Mouse (Mus musculus): ENCODE results near the gene Crbn. TPM values are rescaled to one million over a fixed set of nuclear protein-coding genes. Genes with fewer than 3 reads are reported as not detected.

The Crbn gene
- polyA plus RNA-seq, 1 experiment from 2014 or later, result 64.5 TPM

DNA sequence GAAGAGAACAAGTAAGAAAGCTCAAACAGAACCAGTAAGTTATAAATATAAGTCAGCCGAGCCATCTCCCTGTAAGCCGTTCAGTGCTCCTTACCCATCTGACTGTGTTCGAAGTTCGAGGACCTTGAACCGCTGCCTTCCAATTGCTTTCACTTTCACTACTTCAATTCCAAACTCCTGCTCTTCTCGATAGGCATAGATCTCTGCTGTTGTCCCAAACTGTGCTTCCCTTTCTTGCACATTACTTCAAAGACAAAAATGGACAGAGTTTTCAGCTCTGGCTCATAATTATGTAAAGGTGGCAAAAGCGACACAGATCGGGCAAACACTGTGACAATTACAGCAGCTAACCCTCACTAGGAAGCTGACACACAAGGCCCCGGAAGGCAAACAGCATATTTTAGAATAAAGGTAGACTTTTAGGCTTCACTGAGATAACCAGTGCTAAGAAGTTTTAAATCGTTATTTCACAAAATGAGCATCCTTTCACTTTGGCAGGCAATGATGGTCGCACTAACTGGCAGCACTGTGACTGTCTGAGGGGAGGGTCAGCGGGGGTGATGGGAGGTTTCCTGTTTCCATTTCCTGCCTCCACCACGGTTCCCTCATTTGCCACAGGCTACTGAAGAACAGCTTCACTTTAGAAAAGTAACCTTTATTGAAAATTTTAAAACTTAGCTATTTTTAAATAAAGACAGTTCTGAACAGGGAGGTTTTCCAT, 5.6 kb downstream of the Crbn start:
- Histone ChIP-seq H3K4me2 (no peak overlapping the region), H3K9ac (replicated peaks) (no peak overlapping the region), H3K9me3 (replicated peaks) (no peaks in the 10 kb centered on the region), H3K4me3 (replicated peaks) (no peak overlapping the region), H3K4me1 (peaks cover 11% of the 10 kb centered on the region), H3K36me3 (peaks cover 35% of the 10 kb centered on the region), H3K27ac (replicated peaks) (no peak overlapping the region), H3K27me3 (replicated peaks) (no peaks in the 10 kb centered on the region)
- ATAC-seq (ENCODE audit: low FRiP score), result no peak
- 92% methylated on average over 13 of the region's 13 CpGs for WGBS

DNA sequence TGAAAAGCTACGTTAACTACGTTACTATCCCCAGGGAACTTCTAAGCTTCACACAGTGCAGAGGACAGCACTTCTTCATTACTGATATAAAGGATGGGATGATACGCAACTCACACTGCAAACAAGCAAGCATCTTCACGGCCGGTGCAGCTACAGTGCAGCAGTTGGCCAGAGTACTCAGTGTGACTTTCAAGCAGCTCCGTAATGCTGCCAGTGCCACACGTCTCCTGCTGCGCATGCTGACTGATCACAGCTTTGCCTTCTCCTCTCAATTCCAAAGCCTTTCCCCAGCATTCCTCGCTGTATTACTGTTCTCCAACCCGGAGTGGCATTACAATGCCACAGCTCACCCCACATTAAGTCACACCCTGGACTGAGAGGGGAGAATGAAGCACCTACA, 6.3 kb downstream of the Crbn start:
- no peaks in the 10 kb centered on the region for H3K9me3 ChIP-seq (replicated peaks)
- H3K4me3 ChIP-seq (replicated peaks), result no peak overlapping the region
- peaks cover 5% of the 10 kb centered on the region for H3K4me1 ChIP-seq
- H3K4me2 ChIP-seq, result no peak overlapping the region
- H3K36me3 ChIP-seq, result peaks cover 35% of the 10 kb centered on the region
- no peak for ATAC-seq (ENCODE audit: low FRiP score)
- WGBS, result 93% methylated on average over 10 of the region's 10 CpGs
- no peak overlapping the region for H3K9ac ChIP-seq (replicated peaks)
- no peak overlapping the region for H3K27ac ChIP-seq (replicated peaks)
- H3K27me3 ChIP-seq (replicated peaks), result no peaks in the 10 kb centered on the region

DNA sequence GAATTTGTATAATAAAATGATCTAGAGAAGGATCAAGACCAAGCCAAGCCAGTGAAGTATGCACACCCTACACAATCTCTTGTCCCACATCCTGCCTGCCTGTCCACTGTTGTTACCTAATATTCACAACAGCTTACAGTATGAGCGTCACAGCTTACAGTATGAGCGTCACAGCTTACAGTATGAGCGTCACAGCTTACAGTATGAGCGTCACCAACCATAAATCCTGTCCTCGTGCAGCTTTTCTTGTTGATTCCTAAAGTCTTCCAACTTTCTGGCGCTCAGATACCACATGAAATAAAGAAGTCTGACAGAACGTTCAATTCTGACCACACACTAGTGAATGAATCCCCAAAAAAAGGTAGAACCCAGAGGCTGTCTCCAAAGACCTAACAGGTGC, 6.8 kb downstream of the Crbn start:
- H3K9me3 ChIP-seq (replicated peaks), result no peaks in the 10 kb centered on the region
- H3K9ac ChIP-seq (replicated peaks), result no peak overlapping the region
- no peak overlapping the region for H3K4me2 ChIP-seq
- H3K36me3 ChIP-seq, result peaks cover 35% of the 10 kb centered on the region
- ATAC-seq (ENCODE audit: low FRiP score), result no peak
- no peak overlapping the region for H3K4me3 ChIP-seq (replicated peaks)
- H3K27me3 ChIP-seq (replicated peaks), result no peaks in the 10 kb centered on the region
- no peaks in the 10 kb centered on the region; the same call in 1 of the 2 replicates for H3K4me1 ChIP-seq
- H3K27ac ChIP-seq (replicated peaks), result no peak overlapping the region
- WGBS, result 96% methylated on average over 7 of the region's 7 CpGs

DNA sequence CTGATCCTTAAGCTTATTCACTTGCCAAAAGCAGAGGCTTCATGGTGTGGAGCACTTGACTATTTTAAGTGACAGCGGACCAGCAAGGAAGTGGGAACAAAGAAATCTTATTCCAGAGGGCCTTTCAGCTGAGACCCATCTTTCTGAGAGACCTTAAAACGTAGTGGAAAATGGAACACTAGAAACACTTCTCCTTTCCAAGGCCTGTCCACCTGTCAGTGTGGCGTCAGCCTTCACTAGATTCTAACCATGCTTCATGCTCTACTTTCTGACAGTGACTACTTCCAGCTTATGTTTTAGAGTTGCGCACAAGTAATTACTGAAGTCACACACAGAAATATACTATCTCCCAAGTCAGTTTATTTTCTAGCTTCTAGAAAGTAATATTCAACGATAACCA, 7.4 kb downstream of the Crbn start:
- no peaks in the 10 kb centered on the region for H3K4me1 ChIP-seq
- WGBS, result 96% methylated on average over 5 of the region's 5 CpGs
- H3K4me3 ChIP-seq (replicated peaks), result no peak overlapping the region
- no peak for ATAC-seq (ENCODE audit: low FRiP score)
- H3K9ac ChIP-seq (replicated peaks), result no peak overlapping the region
- peaks cover 38% of the 10 kb centered on the region for H3K36me3 ChIP-seq
- H3K4me2 ChIP-seq, result no peak overlapping the region
- no peak overlapping the region for H3K27ac ChIP-seq (replicated peaks)
- no peaks in the 10 kb centered on the region for H3K9me3 ChIP-seq (replicated peaks)
- H3K27me3 ChIP-seq (replicated peaks), result no peaks in the 10 kb centered on the region

DNA sequence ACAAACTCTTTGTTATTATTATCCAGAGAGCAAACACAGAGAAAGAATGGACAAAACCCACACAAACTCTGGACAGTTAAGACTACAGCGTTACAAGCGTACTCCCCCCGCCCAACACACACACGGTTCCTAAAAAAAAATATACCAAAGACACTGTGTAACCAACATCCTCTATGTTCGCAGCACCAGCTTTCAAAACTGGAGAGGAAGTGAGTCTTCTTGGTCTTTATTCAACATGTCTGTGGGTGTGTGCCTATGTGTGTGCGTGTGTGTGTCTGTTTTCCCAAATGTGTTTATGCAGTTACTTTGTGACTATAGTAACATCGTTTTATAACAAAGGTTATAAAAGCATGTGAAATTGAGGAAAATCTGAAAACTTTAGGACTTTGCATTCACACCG, 8.4 kb downstream of the Crbn start:
- Histone ChIP-seq H3K9ac (replicated peaks) (no peak overlapping the region), H3K4me3 (replicated peaks) (no peak overlapping the region), H3K4me2 (no peak overlapping the region), H3K9me3 (replicated peaks) (no peaks in the 10 kb centered on the region), H3K4me1 (no peaks in the 10 kb centered on the region), H3K27ac (replicated peaks) (no peak overlapping the region), H3K36me3 (peaks cover 44% of the 10 kb centered on the region), H3K27me3 (replicated peaks) (no peaks in the 10 kb centered on the region)
- WGBS, result 91% methylated on average over 8 of the region's 8 CpGs
- ATAC-seq (ENCODE audit: low FRiP score), result no peak

DNA sequence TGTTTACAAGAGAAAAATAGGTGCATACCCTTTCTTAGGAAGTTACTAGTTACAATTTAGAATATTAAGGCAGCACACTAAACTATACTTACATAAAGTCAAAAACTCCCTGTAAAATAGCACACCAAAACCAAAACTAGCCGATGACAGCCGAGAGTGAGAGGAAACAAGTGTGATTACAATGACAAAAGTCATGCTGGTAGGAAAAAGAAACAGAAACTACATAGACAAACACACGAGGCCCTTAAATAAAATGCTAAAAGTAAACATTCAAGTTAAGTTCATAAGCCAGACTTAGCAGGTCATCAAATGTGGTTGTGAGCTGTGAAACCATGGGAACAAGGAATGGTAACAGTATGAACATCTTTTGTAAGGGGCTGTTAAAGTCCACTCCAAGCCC, 12.7 kb downstream of the Crbn start:
- H3K36me3 ChIP-seq, result peaks cover 28% of the 10 kb centered on the region
- WGBS, result 95% methylated on average over 3 of the region's 3 CpGs
- ATAC-seq (ENCODE audit: low FRiP score), result no peak

DNA sequence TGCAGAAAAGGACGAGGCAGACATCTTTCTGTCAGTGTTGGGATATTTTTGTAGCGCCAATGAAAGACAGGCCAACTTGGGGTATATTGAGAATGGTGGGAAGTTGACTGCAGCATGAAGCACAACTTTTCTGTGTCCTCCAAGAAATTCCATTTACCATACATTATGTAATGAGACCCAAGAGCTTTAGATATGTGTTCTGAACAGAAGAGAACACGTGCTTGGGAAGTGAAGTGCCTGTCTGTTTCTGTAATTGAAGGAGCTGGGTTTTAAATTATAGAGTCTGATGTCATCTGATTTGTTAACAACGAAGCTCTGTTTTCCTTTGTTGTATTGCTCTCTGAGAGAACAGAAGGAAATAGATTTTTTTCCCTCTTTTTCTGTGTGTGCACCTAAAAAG, 29.8 kb downstream of the Crbn start:
- Histone ChIP-seq H3K4me1 (peaks cover 13% of the 10 kb centered on the region), H3K9ac (replicated peaks) (peak overlapping the region; percentile 63), H3K4me2 (peak overlapping the region; percentile 96), H3K27ac (replicated peaks) (no peak overlapping the region), H3K27me3 (replicated peaks) (no peaks in the 10 kb centered on the region; the same call in 1 of the 2 replicates), H3K4me3 (replicated peaks) (peak overlapping the region; percentile 90), H3K36me3 (peaks cover 11% of the 10 kb centered on the region), H3K9me3 (replicated peaks) (no peaks in the 10 kb centered on the region)
- WGBS, result 51% methylated on average over 4 of the region's 4 CpGs
- no peak for ATAC-seq (ENCODE audit: low FRiP score)

More for the DNA sequence above, 12.7 kb downstream of the Crbn start:
- H3K27me3 ChIP-seq (replicated peaks), result no peaks in the 10 kb centered on the region
- no peak overlapping the region for H3K9ac ChIP-seq (replicated peaks)
- no peaks in the 10 kb centered on the region for H3K4me1 ChIP-seq
- H3K9me3 ChIP-seq (replicated peaks), result no peaks in the 10 kb centered on the region
- no peak overlapping the region for H3K4me2 ChIP-seq
- no peak overlapping the region for H3K27ac ChIP-seq (replicated peaks)
- H3K4me3 ChIP-seq (replicated peaks), result no peak overlapping the region

DNA sequence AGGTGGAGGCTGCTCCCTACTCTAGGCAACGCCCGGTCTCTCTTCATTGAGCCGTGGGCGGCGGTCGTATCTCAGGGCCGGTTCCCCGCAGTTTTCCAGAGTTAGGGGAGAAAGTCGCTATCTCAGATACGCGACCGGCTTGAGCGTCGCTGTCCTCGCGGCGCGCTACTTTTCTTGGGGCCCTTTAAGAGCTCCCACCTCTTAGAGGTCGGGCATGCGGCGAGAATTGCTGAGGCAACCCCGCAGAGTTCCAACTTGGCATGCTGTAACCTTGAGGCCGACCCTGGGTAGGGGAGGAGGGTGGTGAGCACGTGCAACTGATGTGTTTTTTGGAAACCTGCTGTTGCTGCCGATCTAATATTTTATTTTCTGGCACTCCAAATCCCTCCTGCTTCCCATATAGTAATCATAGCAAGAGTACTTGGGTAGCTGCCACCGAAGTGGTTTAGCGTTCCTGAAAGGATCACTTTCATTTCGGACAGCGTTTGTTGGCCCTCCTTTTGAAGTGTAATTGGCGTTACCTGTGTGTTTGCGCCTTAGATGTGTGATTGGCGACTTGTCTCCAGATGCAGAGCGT, 30.5 kb downstream of the Crbn start:
- peaks cover 10% of the 10 kb centered on the region for H3K36me3 ChIP-seq
- no peaks in the 10 kb centered on the region for H3K9me3 ChIP-seq (replicated peaks)
- H3K4me1 ChIP-seq, result peaks cover 13% of the 10 kb centered on the region
- H3K27ac ChIP-seq (replicated peaks), result peak overlapping the region; percentile 66
- WGBS, result 1% methylated on average over 33 of the region's 33 CpGs
- no peaks in the 10 kb centered on the region; the same call in 1 of the 2 replicates for H3K27me3 ChIP-seq (replicated peaks)
- peak; percentile 85 for ATAC-seq (ENCODE audit: low FRiP score)
- peak overlapping the region; percentile 90 for H3K4me3 ChIP-seq (replicated peaks)
- H3K9ac ChIP-seq (replicated peaks), result peak overlapping the region; percentile 63
- H3K4me2 ChIP-seq, result peak overlapping the region; percentile 96

DNA sequence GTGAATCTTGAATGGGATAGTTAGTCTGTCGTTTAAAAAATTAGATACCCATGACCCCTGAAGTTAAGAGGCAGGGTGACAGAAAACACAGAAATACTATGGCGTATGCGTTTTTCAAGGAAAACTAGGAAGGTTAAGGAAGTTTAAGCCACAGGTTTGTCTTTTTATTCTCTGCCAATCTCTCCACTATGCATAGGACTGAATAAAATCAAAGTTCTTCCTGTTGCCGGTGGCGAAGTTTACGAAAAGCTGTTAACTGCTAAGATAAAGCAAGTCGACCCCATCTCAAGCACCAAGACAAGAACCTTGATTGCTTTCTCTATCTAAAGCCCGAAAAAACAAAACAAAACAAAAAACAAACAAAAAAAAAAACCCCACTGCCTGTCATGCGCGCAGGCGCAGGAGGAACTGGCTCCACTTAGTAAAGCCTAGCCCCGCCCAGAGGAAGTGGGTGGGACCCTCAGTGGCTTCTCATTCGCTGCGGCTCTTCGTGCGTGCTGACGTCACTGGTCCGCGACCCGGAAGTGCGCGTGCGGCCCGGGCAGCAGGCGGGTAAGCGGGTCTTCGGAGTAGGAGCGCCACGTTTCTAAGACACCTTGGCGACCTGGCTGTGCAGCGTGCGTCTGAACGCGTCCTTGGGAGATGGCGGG, 31.1 kb downstream of the Crbn start, which contains the start of gene Trnt1:
Trnt1 (plus strand) TSS at position 481 of the 650 bp plus-strand sequence.
- H3K36me3 ChIP-seq, result peaks cover 7% of the 10 kb centered on the region
- peak within 1 kb of the TSS; percentile 66 for H3K27ac ChIP-seq (replicated peaks)
- H3K27me3 ChIP-seq (replicated peaks), result no peaks in the 10 kb centered on the region; the same call in 1 of the 2 replicates
- peak within 1 kb of the TSS; percentile 63 for H3K9ac ChIP-seq (replicated peaks)
- peak within 1 kb of the TSS; percentile 96 for H3K4me2 ChIP-seq
- peak; percentile 99 for ATAC-seq (ENCODE audit: low FRiP score)
- peaks cover 13% of the 10 kb centered on the region for H3K4me1 ChIP-seq
- H3K4me3 ChIP-seq (replicated peaks), result peak within 1 kb of the TSS; percentile 90
- WGBS, result 9% methylated on average over 35 of the region's 35 CpGs
- H3K9me3 ChIP-seq (replicated peaks), result no peaks in the 10 kb centered on the region

DNA sequence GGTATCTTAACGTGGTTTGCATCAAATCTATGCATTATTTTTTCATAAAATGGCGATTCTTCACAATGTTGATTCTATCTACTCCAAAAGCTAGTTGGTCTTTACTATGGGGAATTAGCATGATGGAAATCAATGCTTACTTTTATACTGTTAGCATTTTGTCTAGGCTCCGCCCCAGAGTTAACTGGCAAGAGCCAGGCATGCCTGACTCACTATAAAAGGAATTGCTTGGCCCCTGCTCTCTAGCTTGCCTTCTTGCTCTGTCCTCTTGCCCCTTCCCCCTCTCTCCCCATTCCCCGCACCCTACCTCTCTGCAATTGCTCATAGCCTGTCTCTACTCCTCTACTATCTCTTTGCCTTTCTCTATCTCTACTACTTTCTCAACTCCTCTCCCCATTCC, 33.1 kb downstream of the Crbn start:
- 83% methylated on average over 4 of the region's 4 CpGs for WGBS
- H3K4me2 ChIP-seq, result no peak overlapping the region
- H3K27me3 ChIP-seq (replicated peaks), result no peaks in the 10 kb centered on the region; the same call in 1 of the 2 replicates
- no peak overlapping the region for H3K27ac ChIP-seq (replicated peaks)
- no peak for ATAC-seq (ENCODE audit: low FRiP score)
- peaks cover 13% of the 10 kb centered on the region for H3K4me1 ChIP-seq
- no peaks in the 10 kb centered on the region for H3K9me3 ChIP-seq (replicated peaks)
- no peak overlapping the region for H3K4me3 ChIP-seq (replicated peaks)
- H3K36me3 ChIP-seq, result no peaks in the 10 kb centered on the region
- no peak overlapping the region for H3K9ac ChIP-seq (replicated peaks)

DNA sequence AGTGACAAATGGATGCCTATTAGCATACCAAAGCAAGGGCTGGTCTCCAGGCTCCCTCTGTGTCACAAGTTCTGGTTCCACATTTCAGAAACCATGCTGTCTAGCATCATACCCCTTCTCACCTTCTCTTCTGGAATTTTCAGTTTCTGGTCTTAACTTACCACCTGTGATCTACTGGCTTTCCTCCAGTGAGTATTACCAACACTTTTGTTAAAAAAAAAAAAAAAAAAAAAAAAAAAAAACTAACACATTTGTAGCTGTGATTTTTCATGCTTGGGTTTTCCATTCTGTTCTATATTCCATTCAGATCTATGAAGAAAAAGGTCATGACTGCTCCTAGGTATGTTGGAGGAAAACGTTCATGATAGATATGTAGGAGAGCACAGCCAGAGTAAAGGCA, 34.0 kb downstream of the Crbn start:
- H3K27me3 ChIP-seq (replicated peaks), result no peaks in the 10 kb centered on the region; the same call in 1 of the 2 replicates
- H3K4me3 ChIP-seq (replicated peaks), result no peak overlapping the region
- no peaks in the 10 kb centered on the region for H3K36me3 ChIP-seq
- no peaks in the 10 kb centered on the region for H3K9me3 ChIP-seq (replicated peaks)
- no peak overlapping the region for H3K27ac ChIP-seq (replicated peaks)
- H3K4me2 ChIP-seq, result no peak overlapping the region
- H3K4me1 ChIP-seq, result peaks cover 13% of the 10 kb centered on the region
- WGBS, result 82% methylated on average over 1 of the region's 1 CpGs
- ATAC-seq (ENCODE audit: low FRiP score), result no peak
- no peak overlapping the region for H3K9ac ChIP-seq (replicated peaks)

DNA sequence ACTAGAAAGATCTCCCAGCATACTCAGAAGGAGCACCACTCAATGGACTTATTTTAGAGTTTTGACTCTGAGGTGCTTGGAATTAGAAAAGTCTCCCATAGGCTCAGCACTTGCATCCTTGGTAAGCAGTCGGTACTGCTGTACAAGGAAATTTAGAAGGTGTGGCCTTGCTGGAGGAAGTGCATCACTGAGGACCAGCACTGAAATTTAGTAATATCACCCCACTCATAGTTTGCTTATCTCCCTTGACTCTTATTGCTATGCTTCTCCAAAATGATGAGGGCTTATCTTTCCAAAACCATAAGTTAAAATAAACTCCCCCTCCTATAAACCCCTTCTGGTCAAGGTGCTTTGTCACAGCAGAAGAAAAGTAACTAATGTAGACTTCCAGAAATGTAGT, 38.4 kb downstream of the Crbn start:
- Histone ChIP-seq H3K4me3 (replicated peaks) (no peak overlapping the region), H3K9ac (replicated peaks) (no peak overlapping the region), H3K27ac (replicated peaks) (no peak overlapping the region), H3K27me3 (replicated peaks) (no peaks in the 10 kb centered on the region; the same call in 1 of the 2 replicates), H3K9me3 (replicated peaks) (no peaks in the 10 kb centered on the region), H3K4me2 (no peak overlapping the region), H3K4me1 (no peaks in the 10 kb centered on the region), H3K36me3 (no peaks in the 10 kb centered on the region)
- ATAC-seq (ENCODE audit: low FRiP score), result no peak
- WGBS, result 83% methylated on average over 1 of the region's 1 CpGs
